Mouse (Mus musculus): ENCODE measurements around the gene Rps6ka1. TPM values are rescaled to one million over a fixed set of nuclear protein-coding genes. Genes with fewer than 3 reads are reported as not detected.

Gene Rps6ka1
- total RNA-seq, 4 experiments from 2014 or later = 4.0 to 6.5 (median 4.7) TPM

DNA sequence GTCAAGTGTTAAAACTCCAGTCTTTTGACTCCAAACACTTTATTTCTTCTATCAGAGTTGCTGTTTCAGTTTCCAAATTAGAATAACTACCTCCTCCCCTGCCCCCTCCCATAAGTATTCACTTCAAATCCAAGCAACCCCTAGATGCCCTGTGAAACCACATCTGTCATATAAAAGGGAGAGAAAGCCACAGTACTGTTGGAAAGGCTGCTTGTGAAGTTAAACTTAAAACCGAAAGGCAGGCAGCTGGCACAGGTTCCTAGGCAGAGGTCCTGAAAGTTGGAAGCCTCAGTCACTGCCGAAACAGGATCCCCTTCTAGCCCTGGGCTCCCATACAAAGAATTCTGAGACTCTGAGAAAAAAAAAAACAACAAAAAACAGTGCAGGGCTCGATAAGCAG lies 61.9 kb downstream of the Rps6ka1 start:
- DNase-seq (ENCODE audit: low spot score) = no peak

DNA sequence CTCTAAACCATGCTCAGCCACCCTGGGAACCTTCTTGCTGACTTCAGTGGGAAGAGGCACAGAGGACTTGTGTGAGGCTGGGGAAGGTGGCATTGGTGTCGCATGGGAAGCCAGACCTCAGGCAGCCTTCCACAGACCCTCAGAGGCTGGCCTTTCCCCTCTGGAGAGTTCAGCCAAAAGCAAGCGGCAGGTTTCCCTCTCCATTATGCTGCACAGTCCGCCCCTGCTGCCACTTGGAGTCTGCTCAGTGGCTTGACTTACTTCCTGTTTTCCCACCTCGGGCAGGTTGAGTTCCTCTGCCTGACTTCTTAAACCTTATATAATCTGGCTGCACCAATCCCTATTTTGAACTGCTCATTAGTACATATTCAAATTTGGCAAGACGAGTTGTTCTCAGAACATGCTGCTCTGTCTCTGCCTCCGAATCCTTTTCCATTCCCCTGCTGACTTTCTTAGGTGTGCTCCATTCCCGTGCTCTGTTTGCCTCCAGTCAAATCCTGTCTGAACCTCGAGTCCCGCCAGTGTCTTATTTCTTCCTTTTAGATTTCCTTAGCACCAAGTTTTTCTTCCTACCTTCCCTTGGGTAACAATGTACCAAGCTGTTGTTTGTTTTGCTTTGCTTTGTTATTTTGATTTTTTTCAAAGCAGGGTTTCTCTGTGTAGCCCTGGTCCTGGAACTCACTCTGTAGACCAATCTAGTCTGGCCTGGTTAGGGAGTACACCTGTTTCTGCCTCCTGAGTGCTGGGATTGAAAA lies 66.6 kb downstream of the Rps6ka1 start:
- no peak for DNase-seq (ENCODE audit: low spot score)

- DNase-seq (ENCODE audit: low spot score) = no peak
These were observed 67.4 kb downstream of the Rps6ka1 start for GRCm38 (mm10) chr4:133820166-133820565.

DNA sequence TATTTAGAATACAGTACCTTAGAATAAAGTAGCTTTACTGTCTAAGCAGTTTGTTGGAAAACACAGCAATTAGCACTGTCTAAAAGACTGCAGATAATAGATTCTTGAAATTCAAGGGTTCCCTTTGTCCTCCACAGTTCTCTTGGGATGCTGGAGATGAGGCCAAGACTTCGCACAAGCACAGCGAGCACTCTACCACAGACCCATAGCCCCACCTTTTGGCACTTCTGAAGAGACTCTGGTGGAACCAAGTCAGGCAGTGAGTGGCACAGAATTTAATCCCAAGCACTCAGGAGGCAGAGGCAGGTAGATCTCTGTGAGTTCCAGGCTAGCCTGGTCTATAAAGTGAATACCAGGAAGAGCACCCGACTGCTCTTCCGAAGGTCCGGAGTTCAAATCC lies 70.2 kb downstream of the Rps6ka1 start:
- DNase-seq (ENCODE audit: low spot score) = no peak

- DNase-seq (ENCODE audit: low spot score) = no peak
These were observed 71.1 kb downstream of the Rps6ka1 start for GRCm38 (mm10) chr4:133816504-133816875.

GRCm38 (mm10) chr4:133815635-133816503 lies 71.7 kb downstream of the Rps6ka1 start:
- peak; percentile 53 for DNase-seq (ENCODE audit: low spot score)

- DNase-seq (ENCODE audit: low spot score) = peak; percentile 55
These were observed 72.6 kb downstream of the Rps6ka1 start for GRCm38 (mm10) chr4:133814804-133815515.

DNA sequence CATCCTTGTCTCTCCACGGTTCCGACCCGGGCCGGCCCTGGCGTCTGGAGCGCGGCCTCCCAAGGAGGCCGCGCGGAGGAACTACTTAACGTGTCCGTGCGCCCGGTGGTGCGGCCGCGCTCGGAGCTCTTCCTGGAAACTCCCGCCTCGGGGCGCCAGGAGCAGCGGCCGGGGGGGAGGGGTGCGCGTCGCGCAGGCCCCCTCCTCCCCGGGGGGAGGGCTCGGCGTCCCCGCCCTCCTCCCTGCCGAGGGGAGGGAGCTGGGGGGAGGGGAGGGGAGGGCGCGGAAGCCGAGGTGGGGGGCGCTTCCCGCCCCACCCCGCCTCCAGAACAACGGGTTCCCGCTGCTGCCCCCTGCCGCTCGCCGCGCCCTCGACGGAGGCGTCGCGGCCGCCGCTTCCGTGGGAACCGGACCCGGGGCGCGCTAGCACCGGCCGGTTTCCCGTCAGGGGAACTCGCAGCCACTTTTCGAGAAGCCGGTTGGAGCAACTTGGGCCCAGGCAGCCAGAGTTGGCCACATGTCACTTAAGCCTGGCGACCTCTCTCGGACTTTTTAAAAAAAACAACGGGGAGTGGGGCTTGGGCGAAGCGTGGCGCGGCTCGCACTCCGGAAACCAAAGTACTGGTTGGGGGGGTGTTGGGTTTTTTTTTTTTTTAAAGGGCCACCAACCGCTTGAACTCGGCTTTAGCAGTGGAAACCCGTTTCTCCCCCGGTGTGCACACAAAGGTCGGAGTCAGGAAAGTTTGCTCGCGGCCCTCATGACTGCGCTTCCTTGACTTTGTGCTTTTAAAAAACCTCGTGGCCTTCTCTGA lies 73.4 kb downstream of the Rps6ka1 start:
- DNase-seq (ENCODE audit: low spot score) = peak; percentile 81

GRCm38 (mm10) chr4:133813174-133813991 lies 74.2 kb downstream of the Rps6ka1 start:
- peak; percentile 96 for DNase-seq (ENCODE audit: low spot score)

DNA sequence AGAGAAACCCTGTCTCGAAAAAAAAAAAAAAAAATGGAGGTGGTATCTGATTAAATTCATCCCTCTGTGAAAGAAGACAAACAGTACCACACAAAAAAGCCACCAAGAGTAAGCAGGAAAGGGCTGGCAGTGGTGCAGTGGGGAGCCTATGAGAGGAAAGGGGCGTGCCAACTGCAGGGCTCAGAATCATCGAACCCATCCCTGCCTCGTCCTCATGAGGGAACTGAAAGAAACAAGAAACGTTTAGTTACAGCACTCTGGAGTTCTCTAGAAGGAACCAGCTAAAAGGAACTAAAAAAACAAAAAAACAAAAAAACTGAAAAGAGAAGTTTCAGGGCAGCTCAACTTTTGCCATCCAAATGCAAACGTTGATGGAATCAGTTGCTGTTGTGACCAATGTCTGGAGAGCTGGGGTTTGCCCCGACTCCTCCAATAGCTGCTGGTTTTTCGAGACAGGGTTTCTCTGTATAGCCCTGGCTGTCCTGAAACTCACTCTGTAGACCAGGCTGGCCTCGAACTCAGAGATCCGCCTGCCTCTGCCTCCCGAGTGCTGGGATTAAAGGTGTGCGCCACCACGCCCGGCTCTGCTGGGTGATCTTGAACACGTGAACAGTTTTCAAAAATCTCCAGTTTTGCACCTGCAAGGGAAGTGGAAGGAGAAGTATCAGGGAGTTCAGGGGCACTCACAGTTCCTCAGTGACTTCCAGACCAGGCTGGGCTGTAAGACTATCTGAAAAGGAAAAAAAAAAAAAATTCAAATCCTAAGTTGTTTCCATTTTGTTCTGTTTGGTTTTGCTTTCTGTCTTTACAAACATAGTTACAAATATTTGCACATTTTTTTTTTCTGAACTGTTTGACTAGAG lies 83.0 kb downstream of the Rps6ka1 start:
- peak; percentile 41 for DNase-seq (ENCODE audit: low spot score)

DNA sequence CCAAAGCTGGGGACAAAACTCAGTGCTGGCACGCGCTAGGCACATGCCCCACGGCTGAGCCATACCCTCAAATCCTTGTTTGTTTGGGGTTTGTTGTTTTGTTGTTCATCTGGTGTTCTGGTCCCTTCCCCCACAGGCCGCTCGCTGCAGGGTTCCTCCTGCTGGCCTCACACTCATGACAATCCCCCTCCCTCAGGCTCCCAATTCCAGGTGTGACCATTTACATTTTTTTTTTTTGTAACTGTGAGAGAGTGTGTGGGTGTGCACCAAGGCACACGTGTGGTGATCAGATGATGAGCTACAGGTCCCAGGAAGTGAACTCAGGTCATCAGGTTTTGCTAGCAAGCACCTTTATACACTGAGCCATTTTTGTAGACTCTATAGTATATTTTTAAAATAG lies 87.0 kb downstream of the Rps6ka1 start:
- no peak for DNase-seq (ENCODE audit: low spot score)

Other genes with a start within 250 kb of the Rps6ka1 start
- gene Zdhhc18, start 237.6 kb downstream of the Rps6ka1 start, total RNA-seq (2022) = 10 to 100 TPM; 16.1 to 24.3 (median 22.1) TPM
- gene Pigv, start 215.2 kb downstream of the Rps6ka1 start, total RNA-seq (2022) = 10 to 100 TPM in 3 of 4 experiments, 1 to 10 TPM in 1; 9.2 to 13.8 (median 13.2) TPM
- gene Arid1a, start 131.0 kb downstream of the Rps6ka1 start, total RNA-seq (2022) = 10 to 100 TPM; 35.4 to 40.0 (median 37.0) TPM
- 100 to 1,000 TPM; 101 to 125 (median 116) TPM for gene Hmgn2, start 80.9 kb upstream of the Rps6ka1 start, total RNA-seq (2022)
- gene Dhdds, start 113.1 kb upstream of the Rps6ka1 start, total RNA-seq (2022) = 10 to 100 TPM; 33.6 to 44.8 (median 36.3) TPM
- not detected for gene Lin28a, start 131.0 kb upstream of the Rps6ka1 start, total RNA-seq (2022)
- gene Zfp683, start 166.0 kb upstream of the Rps6ka1 start, total RNA-seq (2022) = not detected
- under 1 TPM in 1 of 4 experiments, not detected in 3; 0.50 TPM for gene Crybg2, start 173.0 kb upstream of the Rps6ka1 start, total RNA-seq (2022)
- gene Cd52, start 207.3 kb upstream of the Rps6ka1 start, total RNA-seq (2022) = 1 to 10 TPM; 1.6 to 4.8 (median 2.7) TPM
- 1 to 10 TPM; 1.5 to 3.5 (median 2.5) TPM for gene Ubxn11, start 214.8 kb upstream of the Rps6ka1 start, total RNA-seq (2022)
- gene Sh3bgrl3, start 241.0 kb upstream of the Rps6ka1 start, total RNA-seq (2022) = 10 to 100 TPM; 31.3 to 41.3 (median 35.0) TPM

All from heart, adult 8-10 months (tissue).